Comparison of ENCODE assay signal across 8 mouse cellular contexts in the genomic region with DNA sequence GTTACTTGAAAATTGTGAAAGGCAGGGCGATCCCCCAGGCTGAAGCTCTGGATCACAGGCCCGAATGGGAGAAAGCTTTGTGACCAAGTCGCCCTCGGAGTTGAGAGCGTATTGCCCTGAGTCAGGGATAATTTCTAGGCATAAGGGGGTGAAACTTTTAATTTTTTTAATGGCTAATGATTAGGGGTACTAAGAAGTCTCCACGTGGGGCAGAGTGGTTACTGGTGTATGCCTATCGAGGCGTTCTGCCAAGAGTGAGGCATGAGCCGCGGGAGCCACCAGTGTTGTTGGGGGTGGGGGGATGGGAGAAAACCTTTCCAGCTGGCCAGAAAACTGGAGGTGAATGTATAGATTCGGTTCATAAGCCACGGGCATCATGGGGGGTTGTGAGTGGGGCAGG. TPM values are rescaled to one million over a fixed set of nuclear protein-coding genes. Genes with fewer than 3 reads are reported as not detected.
A peak's percentile ranks its signal among the peaks of the same experiment; 100 is the strongest.
DNase-seq lines count a peak whose midpoint lies in the region; ATAC-seq and TF ChIP-seq lines count a peak whose summit lies in the region.

No protein-coding gene starts in this region.

- peaks cover 14% of the 10 kb centered on the region for H3K4me1 ChIP-seq in forebrain, embryonic 13.5 days
- H3K4me1 ChIP-seq in stomach, embryonic 16.5 days (ENCODE audit: control insufficient read depth, insufficient read depth, low read length), result peaks cover 34% of the 10 kb centered on the region

- POLR2A ChIA-PET in Patski (lab: Charles Lee), result no interaction called here

- H3K9ac ChIP-seq in forebrain, embryonic 13.5 days, result peak overlapping the region; percentile 86
- peak overlapping the region; percentile 90 for H3K9ac ChIP-seq in stomach, embryonic 16.5 days (ENCODE audit: low read length)

- no peak for TF ChIP-seq CTCF in Patski (IDR thresholded peaks at IDR 0.05)

- peak overlapping the region; percentile 83 for H3K4me3 ChIP-seq in forebrain, embryonic 13.5 days
- peak overlapping the region; percentile 95 for H3K4me3 ChIP-seq in stomach, embryonic 16.5 days (replicated peaks; ENCODE audit: low read length)

- H3K27me3 ChIP-seq in Patski, result no peaks in the 10 kb centered on the region
- peaks cover 4% of the 10 kb centered on the region; the same call in 1 of the 2 replicates for H3K27me3 ChIP-seq in forebrain, embryonic 13.5 days
- H3K27me3 ChIP-seq in stomach, embryonic 16.5 days (ENCODE audit: control insufficient read depth, insufficient read depth, low read length), result no peaks in the 10 kb centered on the region

- 0 out of 2 replicates have a peak, but pooled peaks cover 6% of the 10 kb centered on the region for H3K36me3 ChIP-seq in forebrain, embryonic 13.5 days (ENCODE audit: poor library complexity, severe bottlenecking)
- H3K36me3 ChIP-seq in stomach, embryonic 16.5 days (ENCODE audit: control insufficient read depth, insufficient read depth, low read length), result no peaks in the 10 kb centered on the region

- peak; percentile 3 for ATAC-seq in Patski
- ATAC-seq in forebrain, embryonic 13.5 days, result no peak
- ATAC-seq in stomach, embryonic 16.5 days (ENCODE audit: insufficient read depth, low FRiP score), result no peak

- CTCF ChIA-PET in Patski (lab: Charles Lee), result interaction anchor here (0.9 to 1.1 kb wide), 2 partner anchors 84 to 90 kb away, joined by 3 read pairs; no protein-coding TSS in a partner anchor

- in situ Hi-C loops in Patski (cut with MboI; ENCODE audit: low pct_unique_long_range_greater_than_20kb), result no loop called here

- no peaks in the 10 kb centered on the region for H3K9me3 ChIP-seq in forebrain, embryonic 13.5 days (replicated peaks)
- no peaks in the 10 kb centered on the region for H3K9me3 ChIP-seq in stomach, embryonic 16.5 days (replicated peaks; ENCODE audit: control insufficient read depth, low read length)

- peak; percentile 44 for DNase-seq in kidney, adult 18-20 months
- no peak for DNase-seq in kidney, adult 8-10 months
- no peak for DNase-seq in Patski (ENCODE audit: low read depth, low spot score)
- DNase-seq in liver, result peak; percentile 26
- no peak for DNase-seq in T-cell, adult 2 months (ENCODE audit: low spot score)
- DNase-seq in right cerebral cortex, postnatal 25 days, result no peak

- H3K27ac ChIP-seq in forebrain, embryonic 13.5 days, result peak overlapping the region; percentile 60; the same call in 1 of the 2 replicates
- H3K27ac ChIP-seq in stomach, embryonic 16.5 days (ENCODE audit: low read length), result peak overlapping the region; percentile 82

- peak overlapping the region; percentile 83 for H3K4me2 ChIP-seq in forebrain, embryonic 13.5 days
- peak overlapping the region; percentile 66 for H3K4me2 ChIP-seq in stomach, embryonic 16.5 days (ENCODE audit: low read depth, low read length)

- WGBS in forebrain, embryonic 13.5 days, result 4% methylated on average over 12 of the region's 12 CpGs
- WGBS in stomach, embryonic 16.5 days, result 2% methylated on average over 12 of the region's 12 CpGs

RNA-seq across cellular contexts. Expression of a gene that starts 1.9 kb away (rescaled TPM):
- 64.2 TPM for polyA plus RNA-seq in Patski (2021)
- 155 and 166 TPM in 2 replicates for polyA plus RNA-seq in forebrain, embryonic 13.5 days (2015; fragmentation: Nextera tagmentation; extraction: Ambion mirVana)
- 199 and 207 TPM in 2 replicates for polyA plus RNA-seq in stomach, embryonic 16.5 days (2015; fragmentation: Nextera tagmentation; extraction: Ambion mirVana)

RNA-seq across cellular contexts. Expression of a gene that starts 31.4 kb away (rescaled TPM):
- polyA plus RNA-seq in Patski (2021), result 18.0 TPM
- 11.3 and 13.5 TPM in 2 replicates for polyA plus RNA-seq in forebrain, embryonic 13.5 days (2015; fragmentation: Nextera tagmentation; extraction: Ambion mirVana)
- 14.3 and 15.0 TPM in 2 replicates for polyA plus RNA-seq in stomach, embryonic 16.5 days (2015; fragmentation: Nextera tagmentation; extraction: Ambion mirVana)

Comparison
In these comparisons a context has a peak if more than half of its experiments do, and no peak if none do; other contexts are left out.
1. DNase-seq: peak in kidney, adult 18-20 months (single experiment) and liver (single experiment); none in kidney, adult 8-10 months (0 of 2), Patski (single experiment), T-cell, adult 2 months (single experiment) and right cerebral cortex, postnatal 25 days (single experiment).